Mouse (Mus musculus) neural tube, embryonic 12.5 days (tissue): Measurements from ENCODE around the gene Mrc1. TPM values are rescaled to one million over a fixed set of nuclear protein-coding genes. Genes with fewer than 3 reads are reported as not detected.
A peak's percentile ranks its signal among the peaks of the same experiment; 100 is the strongest.

Experiments used
- ATAC-seq: fragments of 200-750 bp; cut with Nextera tagmentation; 2 replicates; pipeline ENCODE4 v1.8.0; 2017; ENCODE audit warnings: low read depth, mild to moderate bottlenecking, moderate TSS enrichment, moderate library complexity; ENCODE audit not compliant: low FRiP score
- H3K27ac ChIP-seq: fragments of 300-500 bp; sonication (generic); 2 replicates; pipeline ENCODE4 v1.5.1; 2016
- H3K27me3 ChIP-seq: fragments of 300-500 bp; sonication (generic); replicated peaks from 2 replicates; pipeline ENCODE4 v1.6.1; 2016; ENCODE audit warnings: mild to moderate bottlenecking
- H3K36me3 ChIP-seq: fragments of 300-500 bp; sonication (generic); 2 replicates; pipeline ENCODE4 v1.6.1; 2016; ENCODE audit warnings: mild to moderate bottlenecking
- H3K4me1 ChIP-seq: fragments of 300-500 bp; sonication (generic); 2 replicates; pipeline ENCODE4 v1.6.1; 2016
- H3K4me2 ChIP-seq: fragments of 300-500 bp; sonication (generic); replicated peaks from 2 replicates; pipeline ENCODE4 v1.6.1; 2016; ENCODE audit warnings: mild to moderate bottlenecking
- H3K4me3 ChIP-seq: fragments of 300-500 bp; sonication (generic); 2 replicates; pipeline ENCODE4 v1.5.1; 2016
- H3K9ac ChIP-seq: fragments of 300-500 bp; sonication (generic); 2 replicates; pipeline ENCODE4 v1.6.1; 2016; ENCODE audit warnings: mild to moderate bottlenecking
- H3K9me3 ChIP-seq: fragments of 300-500 bp; sonication (generic); 2 replicates; pipeline ENCODE4 v1.6.1; 2016; ENCODE audit warnings: mild to moderate bottlenecking
- WGBS: fragments of 180-500 bp; shearing (Covaris S2); methylation state at CpG from one replicate; pipeline ENCODE4 v1.1.7; 2016; 5-methylcytosine and 5-hydroxymethylcytosine counted together
- microRNA counts: library from miRNA; unstranded; fragments of <30 nt; microRNA quantifications from one replicate; lab custom pipeline; 2017
- microRNA-seq: library from miRNA; unstranded; fragments of <30 nt; microRNA quantifications from one replicate; pipeline ENCODE4, GENCODE M21; 2017
- polyA plus RNA-seq: library from polyadenylated mRNA; unstranded; fragments of >200 nt; fragmentation: Nextera tagmentation; extraction: Ambion mirVana; gene quantifications from 2 replicates; pipeline ENCODE4 v1.2.1, GENCODE M21; 2016

The Mrc1 gene
- polyA plus RNA-seq, 1 experiment from 2014 or later: 4.7 TPM

DNA sequence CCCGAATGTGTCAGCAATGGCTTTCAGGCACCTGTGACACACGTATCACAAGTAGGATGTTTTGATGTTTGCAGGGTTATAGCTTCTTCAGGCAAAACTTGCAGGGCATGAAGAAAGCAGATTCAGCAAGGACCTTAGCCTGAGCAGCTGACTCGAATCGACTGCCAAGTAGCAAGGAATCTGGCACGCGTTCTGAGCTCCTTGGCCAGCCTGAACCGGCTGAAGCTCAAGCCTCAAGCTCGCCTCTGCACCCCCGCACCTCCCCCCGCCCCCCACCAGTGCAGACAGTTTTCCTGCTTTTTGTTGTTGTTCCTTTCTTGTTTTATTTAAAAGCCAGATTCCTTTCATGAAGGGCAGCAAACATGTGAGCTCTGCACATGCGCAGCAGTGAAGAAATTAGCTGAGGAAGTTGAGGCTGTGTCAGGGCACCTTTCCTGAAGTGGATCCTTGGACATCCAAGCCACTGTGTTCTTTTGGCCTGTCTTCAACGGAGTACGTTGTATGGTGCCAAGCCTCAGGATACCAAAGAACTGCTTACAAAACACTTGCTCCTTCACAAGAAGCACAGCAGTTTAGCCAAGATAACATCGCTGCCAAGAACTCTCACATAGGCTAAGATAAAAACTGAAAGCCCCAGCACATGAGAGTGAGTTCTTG lies 112.6 kb downstream of the Mrc1 start:
- no peak overlapping the region for H3K4me2 ChIP-seq
- H3K4me3 ChIP-seq: no peak overlapping the region
- ATAC-seq: no peak
- no peak overlapping the region for H3K27ac ChIP-seq
- H3K36me3 ChIP-seq: no peaks in the 10 kb centered on the region
- H3K4me1 ChIP-seq: no peaks in the 10 kb centered on the region
- WGBS: 91% methylated on average over 14 of the region's 14 CpGs
- H3K9me3 ChIP-seq: no peaks in the 10 kb centered on the region
- no peak overlapping the region for H3K9ac ChIP-seq
- no peaks in the 10 kb centered on the region for H3K27me3 ChIP-seq

DNA sequence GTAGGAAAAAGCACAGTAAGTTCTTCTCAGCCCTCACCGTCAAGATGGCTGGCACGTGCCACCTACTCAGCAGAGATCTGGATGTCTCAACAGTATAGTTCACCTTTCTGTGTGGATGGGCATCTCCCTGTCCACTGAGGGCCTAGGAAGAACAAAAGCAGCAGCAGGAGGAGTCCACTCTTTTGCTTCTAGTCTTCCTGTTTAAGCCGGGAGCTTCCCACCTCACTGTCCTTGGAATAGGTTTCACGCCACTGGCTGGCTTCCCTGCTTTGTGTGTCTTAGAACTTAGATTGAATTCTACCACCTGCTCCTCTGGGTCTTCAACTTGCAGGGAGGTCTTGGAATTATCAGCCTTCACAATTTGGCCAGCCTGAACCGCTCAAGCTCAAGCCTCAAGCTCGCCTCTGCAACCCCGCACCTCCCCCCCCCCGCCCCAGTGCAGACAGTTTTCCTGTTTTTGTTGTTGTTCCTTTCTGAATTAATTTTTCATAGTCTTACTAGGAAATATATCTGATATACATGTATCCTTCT lies 113.2 kb downstream of the Mrc1 start:
- WGBS: 86% methylated on average over 8 of the region's 8 CpGs

More for the DNA sequence above, 113.2 kb downstream of the Mrc1 start:
- Histone ChIP-seq H3K27ac (no peak overlapping the region), H3K27me3 (no peaks in the 10 kb centered on the region), H3K9me3 (no peaks in the 10 kb centered on the region), H3K36me3 (no peaks in the 10 kb centered on the region), H3K9ac (no peak overlapping the region), H3K4me3 (no peak overlapping the region), H3K4me2 (no peak overlapping the region), H3K4me1 (no peaks in the 10 kb centered on the region)
- ATAC-seq: no peak

MicroRNAs encoded within 50 kb of the gene (microRNA counts, 519-probe panel; counts per million panel counts)
- microRNA mmu-miR-511 (lab: Ali Mortazavi, UCI): 342 counts per million, percentile 67 among the panel's probes with 10 or more counts

Small RNA genes within 50 kb of the gene (microRNA-seq; reads per million reads assigned to microRNA genes)
- gene Mir511: 2.0 reads per million

Other genes with a start within 250 kb of the Mrc1 start
- 54.6 and 56.4 TPM in 2 replicates for gene Hacd1, start 173.3 kb upstream of the Mrc1 start, polyA plus RNA-seq
- 104 and 107 TPM in 2 replicates for gene Stam, start 155.3 kb upstream of the Mrc1 start, polyA plus RNA-seq
- 0.11 TPM in 1 of 2 replicates, not detected in the other for gene Tmem236, start 54.9 kb upstream of the Mrc1 start, polyA plus RNA-seq
- gene Slc39a12, start 158.9 kb downstream of the Mrc1 start, polyA plus RNA-seq: 0.36 and 0.43 TPM in 2 replicates